Mouse (Mus musculus) kidney, adult 2 months (tissue): ENCODE data around the gene Nol3.

Experiments used
- CTCF ChIP-seq: fragments of 200-500 bp; conservative IDR thresholded peaks from 2 replicates; pipeline ENCODE4 v1.5.1; 2011; ENCODE audit warnings: low read depth, mild to moderate bottlenecking, control low read depth, low read length, moderate library complexity, mixed read lengths; ENCODE audit not compliant: insufficient read depth, insufficient read length
- POLR2A ChIP-seq: fragments of 200-500 bp; IDR thresholded peaks from one replicate; pipeline ENCODE4 v1.6.1; 2011; ENCODE audit warnings: low read depth, low read length, control low read depth

DNA sequence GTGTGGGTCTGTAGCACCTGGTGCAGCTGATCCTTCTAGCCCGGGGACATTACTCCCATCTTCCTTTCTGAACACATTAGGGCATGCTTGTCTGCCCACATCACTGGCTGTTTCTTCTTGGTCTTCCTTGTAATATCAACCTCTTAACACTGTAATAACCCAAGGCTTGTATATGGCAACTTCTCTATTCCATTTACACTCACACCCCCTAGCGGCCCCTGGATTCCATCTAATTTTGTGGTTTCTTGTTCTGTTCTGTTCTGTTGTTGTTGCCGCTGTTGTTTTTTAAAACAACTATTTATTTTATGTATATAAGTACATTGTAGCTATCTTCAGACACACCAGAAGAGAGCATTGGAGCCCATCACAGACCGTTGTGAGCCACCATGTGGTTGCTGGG, 11.0 kb downstream of the Nol3 start:
- TF ChIP-seq POLR2A = no peak
- no peak for TF ChIP-seq CTCF
